Mouse (Mus musculus): ENCODE measurements around the gene Shkbp1. TPM values are rescaled to one million over a fixed set of nuclear protein-coding genes. Genes with fewer than 3 reads are reported as not detected.

Shkbp1 gene
- polyA plus RNA-seq, 1 experiment from 2014 or later: 10.9 TPM

DNA sequence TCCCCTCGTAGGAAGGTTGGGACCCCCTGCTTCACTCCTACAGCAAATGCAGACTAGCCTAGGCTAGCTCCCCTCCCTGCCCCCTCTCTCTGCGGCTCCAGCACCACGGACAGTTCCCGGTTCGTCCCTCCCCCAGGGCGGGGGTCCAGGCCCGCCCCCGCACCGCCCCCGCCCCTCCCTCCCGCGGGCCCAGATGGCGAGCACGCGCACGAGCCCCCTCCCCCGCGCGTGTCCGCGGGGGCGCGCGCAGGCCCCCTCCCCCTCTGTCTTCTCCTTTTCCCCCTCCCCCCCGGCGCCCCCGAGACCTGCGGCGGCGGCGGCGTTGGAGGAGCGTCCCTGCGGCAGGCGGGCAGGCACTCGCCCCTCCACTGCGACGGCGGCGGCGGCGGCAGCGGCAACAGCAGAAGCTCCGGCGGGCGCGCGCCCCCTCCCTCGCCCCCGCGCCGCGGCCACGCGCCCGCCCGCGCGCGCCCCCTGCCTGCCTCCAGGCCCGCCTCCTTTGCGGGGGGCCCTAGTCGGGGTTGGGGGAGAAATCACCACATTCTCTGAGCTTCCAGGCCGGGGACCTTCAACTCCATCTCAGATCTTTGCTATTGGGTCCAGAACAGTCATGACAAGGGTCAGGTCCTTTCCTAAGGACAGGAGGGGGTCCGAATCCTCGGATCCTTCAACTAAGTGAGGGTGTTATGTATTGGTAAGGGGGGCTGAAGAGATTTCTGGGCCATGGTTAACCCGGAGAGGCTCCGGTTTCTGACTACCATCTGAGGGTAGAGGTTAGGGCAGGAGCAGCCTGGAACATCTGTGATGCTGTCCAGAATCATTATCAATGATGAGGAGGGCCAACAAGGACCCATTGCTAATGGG, 40.6 kb upstream of the Shkbp1 start:
- Histone ChIP-seq H3K9me3 (ENCODE audit: low read length) (no peaks in the 10 kb centered on the region), H3K27me3 (ENCODE audit: insufficient read depth, low read length) (peaks cover 67% of the 10 kb centered on the region), H3K27ac (ENCODE audit: low read depth) (no peak overlapping the region), H3K9ac (replicated peaks) (no peak overlapping the region), H3K4me1 (ENCODE audit: insufficient read depth) (peaks cover 5% of the 10 kb centered on the region; the same call in 1 of the 2 replicates), H3K4me2 (ENCODE audit: low read depth, low read length) (peak overlapping the region; percentile 64), H3K4me3 (ENCODE audit: low read depth, low read length) (peak overlapping the region; percentile 39), H3K36me3 (replicated peaks; ENCODE audit: insufficient read depth, low read length) (no peaks in the 10 kb centered on the region)
- no peak for TF ChIP-seq CTCF (IDR thresholded peaks at IDR 0.05; ENCODE audit: low read depth)
- TF ChIP-seq EP300 (IDR thresholded peaks at IDR 0.05; ENCODE audit: low read depth): no peak
- ATAC-seq (no peak), DNase-seq (no peak)
- WGBS (ENCODE audit: insufficient replicate concordance): 6% methylated on average over 29 of the region's 68 CpGs

DNA sequence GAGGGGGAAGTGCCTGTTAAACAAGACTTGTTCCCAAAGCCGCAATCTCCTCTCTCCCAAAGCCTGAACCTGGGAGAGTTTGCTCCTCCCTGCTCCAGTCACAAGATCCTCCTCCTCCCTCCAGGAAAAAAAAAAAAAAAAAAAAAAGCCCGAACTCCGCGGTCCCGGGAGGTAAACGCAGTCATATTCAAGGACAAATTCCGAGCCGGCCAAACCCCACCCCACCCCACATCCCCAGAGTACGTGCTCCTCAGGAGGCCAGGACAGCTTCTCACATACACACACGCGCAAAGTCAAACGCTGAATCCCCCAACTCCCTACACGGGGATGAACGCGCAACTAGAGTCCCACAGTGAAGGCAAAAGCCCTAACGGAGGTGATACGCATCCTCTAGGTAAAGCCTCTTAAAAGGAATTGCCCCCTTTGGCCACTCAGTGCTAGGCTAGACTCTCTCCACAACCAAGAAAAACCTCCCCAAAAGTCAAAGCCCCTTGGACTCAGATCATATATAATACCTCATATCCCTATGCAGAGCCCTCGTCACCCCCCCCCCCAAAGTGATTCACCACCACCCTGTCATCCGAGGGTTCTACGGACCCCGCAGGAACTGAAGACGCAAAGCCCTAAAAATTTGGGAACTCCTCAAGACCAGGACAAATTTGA, 39.8 kb upstream of the Shkbp1 start:
- H3K4me2 ChIP-seq (ENCODE audit: low read depth, low read length): peak overlapping the region; percentile 64; the same call in 1 of the 2 replicates
- H3K4me1 ChIP-seq (ENCODE audit: insufficient read depth): peaks cover 5% of the 10 kb centered on the region; the same call in 1 of the 2 replicates
- no peak overlapping the region for H3K9ac ChIP-seq (replicated peaks)
- WGBS (ENCODE audit: insufficient replicate concordance): 6% methylated on average over 22 of the region's 22 CpGs
- H3K9me3 ChIP-seq (ENCODE audit: low read length): no peaks in the 10 kb centered on the region
- no peaks in the 10 kb centered on the region for H3K36me3 ChIP-seq (replicated peaks; ENCODE audit: insufficient read depth, low read length)
- no peak overlapping the region for H3K27ac ChIP-seq (ENCODE audit: low read depth)
- no peak overlapping the region for H3K4me3 ChIP-seq (ENCODE audit: low read depth, low read length)
- ATAC-seq: no peak
- peaks cover 74% of the 10 kb centered on the region for H3K27me3 ChIP-seq (ENCODE audit: insufficient read depth, low read length)
- no peak for DNase-seq
- TF ChIP-seq EP300 (IDR thresholded peaks at IDR 0.05; ENCODE audit: low read depth) (no peak), CTCF (IDR thresholded peaks at IDR 0.05; ENCODE audit: low read depth) (no peak)

DNA sequence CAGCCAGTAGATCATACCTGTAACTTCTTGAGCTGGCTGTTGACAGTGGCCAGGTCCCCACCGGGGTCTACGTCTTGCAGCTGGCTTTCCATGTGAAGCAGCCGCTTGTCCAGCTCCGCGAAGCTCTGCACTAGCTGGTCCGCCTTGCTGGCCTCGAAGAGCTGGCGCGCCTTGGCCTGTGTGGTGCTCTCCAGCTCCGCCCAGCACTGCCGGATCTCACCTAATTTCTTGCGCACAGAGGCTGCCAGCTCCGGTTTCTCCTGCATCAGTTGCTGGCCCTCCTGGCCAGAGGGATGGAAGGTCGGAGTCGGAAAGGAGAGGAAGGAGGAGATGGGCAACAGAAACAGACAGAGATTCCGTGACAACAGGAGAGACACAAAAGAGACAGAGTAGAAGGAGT, 35.6 kb upstream of the Shkbp1 start:
- TF ChIP-seq EP300 (IDR thresholded peaks at IDR 0.05; ENCODE audit: low read depth) (no peak), CTCF (IDR thresholded peaks at IDR 0.05; ENCODE audit: low read depth) (no peak)
- peaks cover 4% of the 10 kb centered on the region; the same call in 1 of the 2 replicates for H3K4me1 ChIP-seq (ENCODE audit: insufficient read depth)
- H3K4me3 ChIP-seq (ENCODE audit: low read depth, low read length): no peak overlapping the region
- 38% methylated on average over 16 of the region's 16 CpGs for WGBS (ENCODE audit: insufficient replicate concordance)
- ATAC-seq (no peak), DNase-seq (no peak)
- no peak overlapping the region for H3K9ac ChIP-seq (replicated peaks)
- H3K27ac ChIP-seq (ENCODE audit: low read depth): no peak overlapping the region
- H3K4me2 ChIP-seq (ENCODE audit: low read depth, low read length): no peak overlapping the region
- H3K9me3 ChIP-seq (ENCODE audit: low read length): no peaks in the 10 kb centered on the region
- H3K27me3 ChIP-seq (ENCODE audit: insufficient read depth, low read length): peaks cover 50% of the 10 kb centered on the region
- no peaks in the 10 kb centered on the region for H3K36me3 ChIP-seq (replicated peaks; ENCODE audit: insufficient read depth, low read length)

DNA sequence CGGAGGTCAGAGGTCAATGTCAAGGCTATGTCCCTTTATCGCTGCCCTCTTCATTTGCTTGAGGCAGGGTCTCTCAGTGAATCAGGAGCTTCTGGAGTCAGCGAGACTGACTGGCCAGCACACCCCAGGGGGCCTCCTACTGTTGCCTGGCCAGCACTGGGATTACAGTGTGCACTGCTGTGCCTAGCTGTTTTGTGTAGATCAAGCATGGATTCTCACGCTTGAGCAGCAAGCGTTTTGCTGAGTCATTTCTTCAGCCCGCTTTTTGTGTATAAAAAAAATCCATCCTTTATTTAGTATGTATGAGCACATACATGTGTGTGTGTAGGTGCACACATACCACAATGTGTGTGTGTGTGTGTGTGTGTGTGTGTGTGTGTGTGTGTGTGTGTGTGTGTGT, 33.4 kb upstream of the Shkbp1 start:
- no peaks in the 10 kb centered on the region for H3K36me3 ChIP-seq (replicated peaks; ENCODE audit: insufficient read depth, low read length)
- no peaks in the 10 kb centered on the region for H3K9me3 ChIP-seq (ENCODE audit: low read length)
- no peak overlapping the region for H3K4me3 ChIP-seq (ENCODE audit: low read depth, low read length)
- H3K4me2 ChIP-seq (ENCODE audit: low read depth, low read length): no peak overlapping the region
- no peak overlapping the region for H3K27ac ChIP-seq (ENCODE audit: low read depth)
- TF ChIP-seq EP300 (IDR thresholded peaks at IDR 0.05; ENCODE audit: low read depth) (no peak), CTCF (IDR thresholded peaks at IDR 0.05; ENCODE audit: low read depth) (no peak)
- ATAC-seq (no peak), DNase-seq (no peak)
- no peak overlapping the region for H3K9ac ChIP-seq (replicated peaks)
- H3K4me1 ChIP-seq (ENCODE audit: insufficient read depth): no peaks in the 10 kb centered on the region
- H3K27me3 ChIP-seq (ENCODE audit: insufficient read depth, low read length): peaks cover 29% of the 10 kb centered on the region
- 64% methylated on average over 6 of the region's 6 CpGs for WGBS (ENCODE audit: insufficient replicate concordance)

DNA sequence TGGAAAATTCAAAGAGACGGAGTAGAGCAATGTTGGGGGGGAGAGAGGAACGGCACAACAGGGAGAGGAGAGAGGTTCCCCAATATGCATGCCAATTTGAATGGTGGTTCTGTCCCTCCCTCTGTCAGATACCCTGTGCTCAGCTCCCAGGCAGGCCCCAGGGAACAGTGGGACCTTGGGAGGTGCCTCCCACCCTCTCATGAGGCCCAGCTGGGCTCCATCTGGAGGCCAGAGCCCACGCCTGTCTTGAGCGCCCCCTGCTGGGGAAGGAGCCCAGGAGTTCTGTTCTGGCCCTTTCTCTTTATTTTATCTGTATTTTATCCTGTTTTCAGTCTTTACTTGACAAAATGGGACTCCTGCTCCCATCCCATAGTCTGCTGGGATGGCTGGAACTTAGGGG, 28.9 kb upstream of the Shkbp1 start:
- Histone ChIP-seq H3K4me2 (ENCODE audit: low read depth, low read length) (no peak overlapping the region), H3K27ac (ENCODE audit: low read depth) (no peak overlapping the region), H3K4me3 (ENCODE audit: low read depth, low read length) (no peak overlapping the region), H3K27me3 (ENCODE audit: insufficient read depth, low read length) (no peaks in the 10 kb centered on the region), H3K4me1 (ENCODE audit: insufficient read depth) (no peaks in the 10 kb centered on the region), H3K36me3 (replicated peaks; ENCODE audit: insufficient read depth, low read length) (no peaks in the 10 kb centered on the region), H3K9ac (replicated peaks) (no peak overlapping the region), H3K9me3 (ENCODE audit: low read length) (no peaks in the 10 kb centered on the region)
- TF ChIP-seq EP300 (IDR thresholded peaks at IDR 0.05; ENCODE audit: low read depth) (no peak), CTCF (IDR thresholded peaks at IDR 0.05; ENCODE audit: low read depth) (peak; percentile 84)
- ATAC-seq (no peak), DNase-seq (peak; percentile 73)
- WGBS (ENCODE audit: insufficient replicate concordance): 44% methylated on average over 4 of the region's 4 CpGs

DNA sequence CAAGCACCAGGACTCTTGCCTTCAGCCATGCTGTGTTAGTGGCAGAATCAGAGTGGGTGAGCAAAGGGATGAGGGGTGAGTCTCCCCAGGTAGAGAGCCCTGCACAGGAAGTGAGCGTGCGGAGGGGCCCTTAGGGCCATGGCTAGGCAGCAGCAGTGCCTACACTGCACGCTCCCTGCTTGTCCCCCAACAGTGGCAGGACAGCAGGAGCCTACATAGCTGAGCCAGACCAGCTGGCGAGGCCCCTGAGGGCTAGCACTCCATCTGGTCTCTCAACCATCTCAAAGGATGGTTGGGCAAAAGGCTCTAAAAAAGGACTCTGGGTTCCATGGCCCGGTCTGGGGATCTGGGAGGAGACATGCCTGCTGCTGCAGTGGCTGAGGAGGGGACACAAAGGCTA, 28.3 kb upstream of the Shkbp1 start:
- Histone ChIP-seq H3K4me1 (ENCODE audit: insufficient read depth) (no peaks in the 10 kb centered on the region), H3K9me3 (ENCODE audit: low read length) (no peaks in the 10 kb centered on the region), H3K9ac (replicated peaks) (no peak overlapping the region), H3K27me3 (ENCODE audit: insufficient read depth, low read length) (no peaks in the 10 kb centered on the region), H3K27ac (ENCODE audit: low read depth) (no peak overlapping the region), H3K4me2 (ENCODE audit: low read depth, low read length) (no peak overlapping the region), H3K36me3 (replicated peaks; ENCODE audit: insufficient read depth, low read length) (no peaks in the 10 kb centered on the region), H3K4me3 (ENCODE audit: low read depth, low read length) (no peak overlapping the region)
- TF ChIP-seq CTCF (IDR thresholded peaks at IDR 0.05; ENCODE audit: low read depth): no peak
- TF ChIP-seq EP300 (IDR thresholded peaks at IDR 0.05; ENCODE audit: low read depth): no peak
- no peak for DNase-seq
- 76% methylated on average over 5 of the region's 5 CpGs for WGBS (ENCODE audit: insufficient replicate concordance)
- no peak for ATAC-seq
